In the genomic region with DNA sequence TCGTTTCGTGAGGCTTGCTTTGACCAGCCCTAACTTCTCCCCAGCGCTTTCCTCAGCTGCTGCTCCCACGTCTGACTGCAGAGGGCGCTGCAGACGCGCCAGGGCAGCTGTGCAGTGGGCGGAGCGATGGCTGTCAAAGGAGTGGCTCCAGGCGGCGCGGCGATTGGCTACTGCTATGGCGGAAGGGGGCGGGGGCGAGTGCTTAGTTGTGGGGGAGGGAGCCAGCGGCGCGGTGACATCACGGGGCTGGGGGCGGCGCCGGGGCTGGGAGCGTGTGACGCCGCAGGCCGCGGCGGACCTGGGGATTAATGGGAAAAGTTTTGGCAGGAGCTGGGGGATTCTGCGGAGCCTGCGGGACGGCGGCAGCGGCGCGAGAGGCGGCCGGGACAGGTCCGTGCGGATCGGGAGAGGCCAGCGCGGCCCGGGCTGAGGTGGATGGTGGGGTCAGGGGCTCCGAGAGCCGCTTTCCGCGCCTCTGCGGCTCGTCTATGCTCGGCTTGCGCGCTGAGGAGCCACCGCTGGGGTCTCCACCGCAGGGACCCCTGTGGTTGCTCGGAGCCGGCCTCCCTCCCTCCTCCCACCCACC, we compare ENCODE assay signal across 8 mouse cellular contexts. TPM values are rescaled to one million over a fixed set of nuclear protein-coding genes. Genes with fewer than 3 reads are reported as not detected.
A peak's percentile ranks its signal among the peaks of the same experiment; 100 is the strongest.
DNase-seq lines count a peak whose midpoint lies in the region; ATAC-seq lines count a peak whose summit lies in the region.

A gene (plus strand): TSS at position 226 of the 586 bp plus-strand sequence.

- no peaks in the 10 kb centered on the region for H3K9me3 ChIP-seq in megakaryocyte, embryonic 14.5 days

- H3K4me3 ChIP-seq in megakaryocyte, embryonic 14.5 days (replicated peaks), result peak within 1 kb of the TSS; percentile 98

- H3K27me3 ChIP-seq in megakaryocyte, embryonic 14.5 days (replicated peaks), result no peaks in the 10 kb centered on the region

- ATAC-seq in common myeloid progenitor, adult 5-6 weeks (replicated peaks; ENCODE audit: low read depth, poor library complexity, severe bottlenecking), result peak; percentile 92

- DNase-seq in ZHBTc4 (ENCODE audit: low read depth, low spot score), result peak; percentile 98
- DNase-seq in gastrocnemius, adult 8-10 months (ENCODE audit: low spot score in 2 of 2), result peak; percentile 94 to 98
- peak; percentile 74 for DNase-seq in hindlimb bud, embryonic 11.5 days (ENCODE audit: extremely low spot score, low read depth, low spot score)
- peak; percentile 93 to 94 for DNase-seq in left cerebral cortex, adult 8-10 months (ENCODE audit: low spot score in 2 of 2)
- DNase-seq in right cerebral cortex, postnatal 10 days (ENCODE audit: low spot score in 2 of 2), result peak; percentile 98 to 99
- peak; percentile 99 for DNase-seq in urinary bladder, postnatal 25 days (ENCODE audit: low spot score)

- H3K4me1 ChIP-seq in megakaryocyte, embryonic 14.5 days, result peaks cover 72% of the 10 kb centered on the region

- H3K36me3 ChIP-seq in megakaryocyte, embryonic 14.5 days (replicated peaks; ENCODE audit: low read length), result peaks cover 66% of the 10 kb centered on the region

RNA-seq across cellular contexts. Expression of the gene that starts here (rescaled TPM):
- 2.1 and 3.1 TPM in 2 replicates for total RNA-seq in common myeloid progenitor, adult 5-6 weeks (2017)
- total RNA-seq in gastrocnemius, adult 8-10 months (2022), result 10 to 100 TPM; 24.7 to 28.3 (median 26.1) TPM
- 10 to 100 TPM; 26.4 to 28.8 (median 27.1) TPM for total RNA-seq in left cerebral cortex, adult 8-10 months (2022)
- polyA plus RNA-seq in megakaryocyte, embryonic 14.5 days (2012; ENCODE audit: insufficient read depth, low replicate concordance), result 132 and 226 TPM in 2 replicates

Comparison
In these comparisons a context has a peak if more than half of its experiments do, and no peak if none do; other contexts are left out.
1. Peak in every context shown above with its lines: DNase-seq, ATAC-seq and H3K4me3 ChIP-seq.